Mouse (Mus musculus) forebrain, embryonic 15.5 days (tissue): ENCODE measurements at regions not wholly inside any gene's neighbourhood (a gene's known extent, or its start where the extent isn't known, plus 50 kb on each side); places are given as distances from the start of the nearest gene placed in this dataset.

Source experiments
- ATAC-seq: fragments of 200-750 bp; cut with Nextera tagmentation; replicated peaks from 2 replicates; pipeline ENCODE4 v1.8.0; 2017; ENCODE audit warnings: mild to moderate bottlenecking, moderate TSS enrichment, moderate library complexity
- H3K27ac ChIP-seq: fragments of 300-500 bp; sonication (generic); replicated peaks from 2 replicates; pipeline ENCODE4 v1.5.1; 2015; ENCODE audit warnings: mild to moderate bottlenecking, inconsistent platforms
- H3K27me3 ChIP-seq: fragments of 300-500 bp; sonication (generic); 2 replicates; pipeline ENCODE4 v1.6.1; 2015; ENCODE audit warnings: inconsistent platforms
- H3K36me3 ChIP-seq: fragments of 300-500 bp; sonication (generic); 2 replicates; pipeline ENCODE4 v1.6.1; 2015; ENCODE audit warnings: mild to moderate bottlenecking, inconsistent platforms
- H3K4me1 ChIP-seq: fragments of 300-500 bp; sonication (generic); 2 replicates; pipeline ENCODE4 v1.6.1; 2015; ENCODE audit warnings: inconsistent platforms
- H3K4me2 ChIP-seq: fragments of 300-500 bp; sonication (generic); replicated peaks from 2 replicates; pipeline ENCODE4 v1.6.1; 2015; ENCODE audit warnings: mild to moderate bottlenecking, inconsistent platforms
- H3K4me3 ChIP-seq: fragments of 300-500 bp; sonication (generic); 2 replicates; pipeline ENCODE4 v1.5.1; 2015; ENCODE audit warnings: mild to moderate bottlenecking, inconsistent platforms
- H3K9ac ChIP-seq: fragments of 300-500 bp; sonication (generic); replicated peaks from 2 replicates; pipeline ENCODE4 v1.6.1; 2015; ENCODE audit warnings: mild to moderate bottlenecking, inconsistent platforms
- H3K9me3 ChIP-seq: fragments of 300-500 bp; sonication (generic); 2 replicates; pipeline ENCODE4 v1.6.1; 2016; ENCODE audit warnings: inconsistent platforms
- WGBS: fragments of 180-500 bp; shearing (Covaris S2); methylation state at CpG from one replicate; pipeline ENCODE4 v1.1.7; 2015; ENCODE audit warnings: mixed read lengths; 5-methylcytosine and 5-hydroxymethylcytosine counted together

- 78% methylated on average over 11 of the region's 11 CpGs for WGBS
Observed at GRCm38 (mm10) chr2:75557392-75557791, 101.7 kb upstream of the Hnrnpa3 start.

GRCm38 (mm10) chr2:75559920-75560319, 99.1 kb upstream of the Hnrnpa3 start:
- no peak for ATAC-seq
- Histone ChIP-seq H3K9ac (no peak overlapping the region), H3K9me3 (no peaks in the 10 kb centered on the region), H3K4me1 (no peaks in the 10 kb centered on the region), H3K27ac (no peak overlapping the region), H3K4me3 (no peak overlapping the region), H3K27me3 (no peaks in the 10 kb centered on the region), H3K36me3 (no peaks in the 10 kb centered on the region), H3K4me2 (no peak overlapping the region)
- 46% methylated on average over 6 of the region's 6 CpGs for WGBS

More at GRCm38 (mm10) chr2:75557392-75557791, 101.7 kb upstream of the Hnrnpa3 start:
- no peaks in the 10 kb centered on the region for H3K27me3 ChIP-seq
- H3K4me1 ChIP-seq: no peaks in the 10 kb centered on the region
- no peaks in the 10 kb centered on the region for H3K36me3 ChIP-seq
- H3K9me3 ChIP-seq: no peaks in the 10 kb centered on the region
- no peak overlapping the region for H3K9ac ChIP-seq
- no peak overlapping the region for H3K4me2 ChIP-seq
- no peak overlapping the region for H3K27ac ChIP-seq
- no peak overlapping the region for H3K4me3 ChIP-seq
- no peak for ATAC-seq

- H3K4me1 ChIP-seq: no peaks in the 10 kb centered on the region
- no peak overlapping the region for H3K27ac ChIP-seq
- no peaks in the 10 kb centered on the region for H3K27me3 ChIP-seq
- no peak overlapping the region for H3K4me2 ChIP-seq
- no peak overlapping the region for H3K4me3 ChIP-seq
- H3K36me3 ChIP-seq: no peaks in the 10 kb centered on the region
- 68% methylated on average over 9 of the region's 9 CpGs for WGBS
- no peak for ATAC-seq
- no peak overlapping the region for H3K9ac ChIP-seq
- no peaks in the 10 kb centered on the region for H3K9me3 ChIP-seq
Observed at GRCm38 (mm10) chr2:75563253-75563913, 95.7 kb upstream of the Hnrnpa3 start.

GRCm38 (mm10) chr2:75564809-75565208, 94.3 kb upstream of the Hnrnpa3 start:
- Histone ChIP-seq H3K4me3 (no peak overlapping the region), H3K9me3 (no peaks in the 10 kb centered on the region), H3K27me3 (no peaks in the 10 kb centered on the region), H3K9ac (no peak overlapping the region), H3K4me2 (no peak overlapping the region), H3K27ac (no peak overlapping the region), H3K4me1 (no peaks in the 10 kb centered on the region), H3K36me3 (no peaks in the 10 kb centered on the region)
- ATAC-seq: no peak
- WGBS: 31% methylated on average over 5 of the region's 5 CpGs

- no peaks in the 10 kb centered on the region for H3K27me3 ChIP-seq
- H3K36me3 ChIP-seq: no peaks in the 10 kb centered on the region
- no peak overlapping the region for H3K9ac ChIP-seq
- no peak overlapping the region for H3K4me2 ChIP-seq
- no peaks in the 10 kb centered on the region for H3K9me3 ChIP-seq
- WGBS: 85% methylated on average over 4 of the region's 4 CpGs
- no peak overlapping the region for H3K27ac ChIP-seq
- H3K4me1 ChIP-seq: no peaks in the 10 kb centered on the region
- no peak overlapping the region for H3K4me3 ChIP-seq
- ATAC-seq: no peak
Observed at GRCm38 (mm10) chr2:75567131-75567530, 91.9 kb upstream of the Hnrnpa3 start.

- Histone ChIP-seq H3K36me3 (no peaks in the 10 kb centered on the region), H3K27me3 (no peaks in the 10 kb centered on the region), H3K27ac (no peak overlapping the region), H3K4me3 (no peak overlapping the region), H3K9ac (no peak overlapping the region), H3K4me2 (no peak overlapping the region), H3K4me1 (no peaks in the 10 kb centered on the region), H3K9me3 (no peaks in the 10 kb centered on the region)
- WGBS: 88% methylated on average over 6 of the region's 6 CpGs
- no peak for ATAC-seq
Observed at GRCm38 (mm10) chr2:75569756-75570155, 89.3 kb upstream of the Hnrnpa3 start.

- no peak for ATAC-seq
- H3K4me1 ChIP-seq: no peaks in the 10 kb centered on the region
- H3K9ac ChIP-seq: no peak overlapping the region
- no peak overlapping the region for H3K27ac ChIP-seq
- H3K36me3 ChIP-seq: no peaks in the 10 kb centered on the region
- no peaks in the 10 kb centered on the region for H3K9me3 ChIP-seq
- no peak overlapping the region for H3K4me3 ChIP-seq
- WGBS: 80% methylated on average over 2 of the region's 2 CpGs
- H3K27me3 ChIP-seq: no peaks in the 10 kb centered on the region
- no peak overlapping the region for H3K4me2 ChIP-seq
Observed at GRCm38 (mm10) chr2:75570246-75570645, 88.8 kb upstream of the Hnrnpa3 start.

GRCm38 (mm10) chr2:75584975-75585374, 74.1 kb upstream of the Hnrnpa3 start:
- H3K27me3 ChIP-seq: 0 out of 2 replicates have a peak, but pooled peaks cover 3% of the 10 kb centered on the region
- H3K9me3 ChIP-seq: no peaks in the 10 kb centered on the region
- H3K27ac ChIP-seq: no peak overlapping the region
- peaks cover 18% of the 10 kb centered on the region for H3K4me1 ChIP-seq
- H3K4me3 ChIP-seq: peak overlapping the region; percentile 25
- 2% methylated on average over 16 of the region's 16 CpGs for WGBS
- H3K36me3 ChIP-seq: no peaks in the 10 kb centered on the region
- peak overlapping the region; percentile 27; the same call in 1 of the 2 replicates for H3K9ac ChIP-seq
- no peak for ATAC-seq
- H3K4me2 ChIP-seq: peak overlapping the region; percentile 53

- H3K9me3 ChIP-seq: no peaks in the 10 kb centered on the region
- 0 out of 2 replicates have a peak, but pooled peaks cover 8% of the 10 kb centered on the region for H3K27me3 ChIP-seq
- H3K27ac ChIP-seq: no peak overlapping the region
- no peak for ATAC-seq
- no peak overlapping the region for H3K4me3 ChIP-seq
- H3K36me3 ChIP-seq: no peaks in the 10 kb centered on the region
- H3K4me1 ChIP-seq: peaks cover 21% of the 10 kb centered on the region
- H3K9ac ChIP-seq: no peak overlapping the region
- WGBS: 2% methylated on average over 6 of the region's 6 CpGs
- H3K4me2 ChIP-seq: no peak overlapping the region
Observed at GRCm38 (mm10) chr2:75588572-75588971, 70.5 kb upstream of the Hnrnpa3 start.

- ATAC-seq: peak; percentile 69
- Histone ChIP-seq H3K9ac (peak overlapping the region; percentile 20; the same call in 1 of the 2 replicates), H3K27ac (no peak overlapping the region), H3K27me3 (0 out of 2 replicates have a peak, but pooled peaks cover 8% of the 10 kb centered on the region), H3K9me3 (no peaks in the 10 kb centered on the region), H3K4me1 (peaks cover 21% of the 10 kb centered on the region), H3K4me3 (peak overlapping the region; percentile 23), H3K36me3 (no peaks in the 10 kb centered on the region), H3K4me2 (peak overlapping the region; percentile 44)
- WGBS: 4% methylated on average over 19 of the region's 19 CpGs
Observed at GRCm38 (mm10) chr2:75589452-75589851, 69.6 kb upstream of the Hnrnpa3 start.

- H3K4me1 ChIP-seq: peaks cover 15% of the 10 kb centered on the region
- H3K27me3 ChIP-seq: 0 out of 2 replicates have a peak, but pooled peaks cover 8% of the 10 kb centered on the region
- WGBS: 3% methylated on average over 10 of the region's 10 CpGs
- no peaks in the 10 kb centered on the region for H3K9me3 ChIP-seq
- H3K27ac ChIP-seq: no peak overlapping the region
- peak overlapping the region; percentile 23; the same call in 1 of the 2 replicates for H3K4me3 ChIP-seq
- peak overlapping the region; percentile 44 for H3K4me2 ChIP-seq
- no peaks in the 10 kb centered on the region for H3K36me3 ChIP-seq
- no peak overlapping the region for H3K9ac ChIP-seq
- ATAC-seq: peak; percentile 70
Observed at GRCm38 (mm10) chr2:75590175-75590574, 68.9 kb upstream of the Hnrnpa3 start.

GRCm38 (mm10) chr2:75600511-75600910, 58.5 kb upstream of the Hnrnpa3 start:
- no peak for ATAC-seq
- WGBS: 83% methylated on average over 5 of the region's 5 CpGs
- no peak overlapping the region for H3K4me3 ChIP-seq

More at GRCm38 (mm10) chr2:75600511-75600910, 58.5 kb upstream of the Hnrnpa3 start:
- H3K27ac ChIP-seq: no peak overlapping the region
- no peaks in the 10 kb centered on the region for H3K36me3 ChIP-seq
- H3K9me3 ChIP-seq: no peaks in the 10 kb centered on the region
- H3K4me1 ChIP-seq: peaks cover 10% of the 10 kb centered on the region
- H3K9ac ChIP-seq: no peak overlapping the region
- no peak overlapping the region for H3K4me2 ChIP-seq
- no peaks in the 10 kb centered on the region for H3K27me3 ChIP-seq
